In genomic region chr5:72167594-72168284, GRCm38 (mm10) we compare ENCODE assay signal across 8 mouse cellular contexts. TPM values are rescaled to one million over a fixed set of nuclear protein-coding genes. Genes with fewer than 3 reads are reported as not detected.
DNase-seq lines count a peak whose midpoint lies in the region; ATAC-seq and TF ChIP-seq lines count a peak whose summit lies in the region.

Commd8 (minus strand) TSS chr5:72168189.

- ATAC-seq in activated CD4-positive, CD25-positive, alpha-beta regulatory T cell, adult 4 months: peak; percentile 91
- peak; percentile 68 for ATAC-seq in megakaryocyte progenitor cell, adult 5-6 weeks (replicated peaks; ENCODE audit: poor library complexity)

- TF ChIP-seq CTCF in cortical plate, adult 2 months (IDR thresholded peaks at IDR 0.05; ENCODE audit: extremely low read depth, insufficient read depth, low read length): no peak

- H3K4me3 ChIP-seq in cortical plate, adult 2 months (ENCODE audit: insufficient read depth, low read length): peak within 1 kb of the TSS; percentile 94

- peak; percentile 89 for TF ChIP-seq POLR2A in cortical plate, adult 2 months (IDR thresholded peaks at IDR 0.05; ENCODE audit: extremely low read depth, insufficient read depth, low read length)

- peak; percentile 94 for DNase-seq in gastrocnemius, postnatal 10 days
- peak; percentile 96 for DNase-seq in induced T-regulatory cell, adult 2 months (ENCODE audit: low read depth)
- DNase-seq in left cerebral cortex, adult 9 months (ENCODE audit: low spot score in 2 of 2): peak; percentile 88 to 96
- DNase-seq in right cerebral cortex, postnatal 14 days: peak; percentile 94
- peak; percentile 94 to 96 for DNase-seq in urinary bladder, postnatal 36 days (ENCODE audit: low spot score in 2 of 2)

- peak within 1 kb of the TSS; percentile 80 for H3K27ac ChIP-seq in cortical plate, adult 2 months (ENCODE audit: insufficient read depth, low read length)

- peaks cover 3% of the 10 kb centered on the region for H3K4me1 ChIP-seq in cortical plate, adult 2 months (ENCODE audit: control insufficient read depth, insufficient read depth, low read length)

RNA-seq across cellular contexts. Expression of gene Commd8, which starts in this region (rescaled TPM):
- polyA plus RNA-seq in activated CD4-positive, CD25-positive, alpha-beta regulatory T cell, adult 4 months (2017; shearing (Covaris generic)): 100 to 1,000 TPM; 190 to 229 TPM
- polyA plus RNA-seq in cortical plate, adult 2 months (2012; rRNA removed): 77.9 and 85.2 TPM in 2 replicates
- total RNA-seq in gastrocnemius, postnatal 10 days (2021): 10 to 100 TPM; 36.7 to 38.6 TPM
- total RNA-seq in megakaryocyte progenitor cell, adult 5-6 weeks (2015): 124 and 140 TPM in 2 replicates
- total RNA-seq in megakaryocyte progenitor cell, adult 5-6 weeks (2017): 72.1 and 74.5 TPM in 2 replicates

Comparison
In these comparisons a context has a peak if more than half of its experiments do, and no peak if none do; other contexts are left out.
1. Peak in every context shown above with its lines: DNase-seq, ATAC-seq, H3K4me3 ChIP-seq and H3K27ac ChIP-seq.